Mouse (Mus musculus) effector memory CD4-positive, alpha-beta T cell, adult 7 months (primary cell): Measurements from ENCODE around the gene Dnttip1. TPM values are rescaled to one million over a fixed set of nuclear protein-coding genes. Genes with fewer than 3 reads are reported as not detected.

Experiments used
- polyA plus RNA-seq: library from polyadenylated mRNA; unstranded; fragments of 100-300 nt; shearing (Covaris generic); gene quantifications from one replicate; pipeline ENCODE4 v1.2.1, GENCODE M21; 2017

Gene Dnttip1
- 49.6 TPM for polyA plus RNA-seq

GRCm38 (mm10) chr2:164745843-164746479, at the start of gene Dnttip1, which contains the start of gene Wfdc3:
Dnttip1 (plus strand) TSS chr2:164745983.
Wfdc3 (minus strand) TSS chr2:164745931.

GRCm38 (mm10) chr2:164698201-164698600, 47.6 kb upstream of the Dnttip1 start, which contains the start of gene Spint4:
Spint4 (plus strand) TSS chr2:164698501.

GRCm38 (mm10) chr2:164715005-164715404, 30.8 kb upstream of the Dnttip1 start, which contains the start of gene Spint5:
Spint5 (plus strand) TSS chr2:164715305.

GRCm38 (mm10) chr2:164769258-164770037, 23.7 kb downstream of the Dnttip1 start, which contains the start of gene Ube2c:
Ube2c (plus strand) TSS chr2:164769898.

GRCm38 (mm10) chr2:164779481-164780086, 33.8 kb downstream of the Dnttip1 start, which contains the start of gene Tnnc2:
Tnnc2 (minus strand) TSS chr2:164779967.

GRCm38 (mm10) chr2:164785481-164786387, 40.0 kb downstream of the Dnttip1 start, which contains the start of gene Snx21:
Snx21 (plus strand) TSS chr2:164785823.

GRCm38 (mm10) chr2:164804533-164805331, 58.9 kb downstream of the Dnttip1 start, which contains the start of the genes Acot8 and Zswim3:
Acot8 (minus strand) TSS chr2:164804882.
Zswim3 (plus strand) TSS chr2:164805098.

Other genes starting within 250 kb of the Dnttip1 start
- 12.8 TPM for gene Pigt, start 248.5 kb upstream of the Dnttip1 start, polyA plus RNA-seq
- gene Wfdc2, start 183.6 kb upstream of the Dnttip1 start, polyA plus RNA-seq = not detected
- not detected for gene Spint3, start 172.5 kb upstream of the Dnttip1 start, polyA plus RNA-seq
- 0.49 TPM for gene Wfdc6a, start 160.5 kb upstream of the Dnttip1 start, polyA plus RNA-seq
- gene Eppin, start 152.4 kb upstream of the Dnttip1 start, polyA plus RNA-seq = not detected
- not detected for gene Wfdc6b, start 132.5 kb upstream of the Dnttip1 start, polyA plus RNA-seq
- not detected for gene Wfdc8, start 132.4 kb upstream of the Dnttip1 start, polyA plus RNA-seq
- gene Wfdc16, start 107.2 kb upstream of the Dnttip1 start, polyA plus RNA-seq = not detected
- not detected for gene Wfdc10, start 89.9 kb upstream of the Dnttip1 start, polyA plus RNA-seq
- gene Wfdc9, start 89.4 kb upstream of the Dnttip1 start, polyA plus RNA-seq = not detected
- not detected for gene Wfdc11, start 71.9 kb upstream of the Dnttip1 start, polyA plus RNA-seq
- 1.3 TPM for gene Wfdc13, start 60.9 kb upstream of the Dnttip1 start, polyA plus RNA-seq
- not detected for gene Spint4, start 47.5 kb upstream of the Dnttip1 start, polyA plus RNA-seq
- gene Spint5, start 30.7 kb upstream of the Dnttip1 start, polyA plus RNA-seq = not detected
- gene Wfdc3, start 52 bp upstream of the Dnttip1 start, polyA plus RNA-seq = 0.34 TPM
- gene Ube2c, start 23.9 kb downstream of the Dnttip1 start, polyA plus RNA-seq = 0.96 TPM
- not detected for gene Tnnc2, start 34.0 kb downstream of the Dnttip1 start, polyA plus RNA-seq
- gene Snx21, start 39.8 kb downstream of the Dnttip1 start, polyA plus RNA-seq = 5.0 TPM
- 26.4 TPM for gene Acot8, start 58.9 kb downstream of the Dnttip1 start, polyA plus RNA-seq
- 3.5 TPM for gene Zswim3, start 59.1 kb downstream of the Dnttip1 start, polyA plus RNA-seq
- gene Zswim1, start 76.7 kb downstream of the Dnttip1 start, polyA plus RNA-seq = 15.3 TPM
- not detected for gene Spata25, start 82.6 kb downstream of the Dnttip1 start, polyA plus RNA-seq
- gene Ctsa, start 86.9 kb downstream of the Dnttip1 start, polyA plus RNA-seq = 161 TPM
- 1.0 TPM for gene Neurl2, start 87.5 kb downstream of the Dnttip1 start, polyA plus RNA-seq
- 5.1 TPM for gene Pltp, start 111.7 kb downstream of the Dnttip1 start, polyA plus RNA-seq
- gene Pcif1, start 133.3 kb downstream of the Dnttip1 start, polyA plus RNA-seq = 150 TPM
- 40.3 TPM for gene Zfp335, start 165.8 kb downstream of the Dnttip1 start, polyA plus RNA-seq
- gene Mmp9, start 194.8 kb downstream of the Dnttip1 start, polyA plus RNA-seq = 3.8 TPM
- gene Slc12a5, start 214.8 kb downstream of the Dnttip1 start, polyA plus RNA-seq = 0.44 TPM